Mouse (Mus musculus) MEL (cell line): ENCODE measurements around the gene Plin1. TPM values are rescaled to one million over a fixed set of nuclear protein-coding genes. Genes with fewer than 3 reads are reported as not detected.

ENCODE experiments used
- DNase-seq: peaks from one replicate; pipeline ENCODE4 v3.0.0; 2011; ENCODE audit warnings: low read depth, low spot score
- H3K27ac ChIP-seq: 2 replicates; pipeline ENCODE4 v1.5.1; 2012; ENCODE audit warnings: low read depth, mild to moderate bottlenecking, control low read depth, low read length, moderate library complexity; ENCODE audit not compliant: control insufficient read depth
- H3K27me3 ChIP-seq, 2 experiments: fragments of 150-350 bp in 1 of 2; sonication (generic) in 1 of 2; 2 replicates each; pipeline ENCODE4 v1.6.1; 2012; ENCODE audit warnings: low read length in 2 of 2, mild to moderate bottlenecking in 2 of 2, improper control_type of control experiment in 1 of 2, moderate library complexity in 1 of 2; ENCODE audit not compliant: insufficient read depth in 2 of 2, control insufficient read depth in 1 of 2
- H3K36me3 ChIP-seq, 2 experiments: 2 replicates each; pipeline ENCODE4 v1.6.1; 2012 to 2014; ENCODE audit warnings: low read length in 2 of 2, improper control_type of control experiment in 1 of 2, inconsistent platforms in 1 of 2, mild to moderate bottlenecking in 1 of 2; ENCODE audit not compliant: insufficient read depth in 2 of 2, control insufficient read depth in 1 of 2
- H3K4me1 ChIP-seq, 2 experiments: fragments of 150-350 bp in 1 of 2; sonication (generic) in 1 of 2; 2 replicates each; pipeline ENCODE4 v1.6.1; 2012; ENCODE audit warnings: low read length in 2 of 2, improper control_type of control experiment in 1 of 2, mild to moderate bottlenecking in 1 of 2; ENCODE audit not compliant: insufficient read depth in 2 of 2, control insufficient read depth in 1 of 2
- H3K4me3 ChIP-seq, 2 experiments: fragments of 150-350 bp in 1 of 2; sonication (generic) in 1 of 2; 2 replicates each; pipeline ENCODE4 v1.5.1; 2012; ENCODE audit warnings: low read depth in 2 of 2, low read length in 2 of 2, mild to moderate bottlenecking in 2 of 2, moderate library complexity in 2 of 2, control low read depth in 1 of 2, improper control_type of control experiment in 1 of 2; ENCODE audit not compliant: control insufficient read depth in 1 of 2, insufficient read depth in 1 of 2
- H3K79me2 ChIP-seq: 2 replicates; pipeline ENCODE4 v1.6.1; 2012; ENCODE audit warnings: mild to moderate bottlenecking, low read length, moderate library complexity; ENCODE audit not compliant: control insufficient read depth, poor library complexity, insufficient read depth
- H3K9ac ChIP-seq: 2 replicates; pipeline ENCODE4 v1.6.1; 2012; ENCODE audit warnings: low read depth, mild to moderate bottlenecking, control low read depth, low read length, moderate library complexity; ENCODE audit not compliant: control insufficient read depth, poor library complexity, severe bottlenecking
- H3K9me3 ChIP-seq: fragments of 150-350 bp; sonication (generic); replicated peaks from 2 replicates; pipeline ENCODE4 v1.6.1; 2012; ENCODE audit warnings: mild to moderate bottlenecking, low read length, improper control_type of control experiment, moderate library complexity; ENCODE audit not compliant: insufficient read depth
- BHLHE40 ChIP-seq: IDR thresholded peaks from 2 replicates; pipeline ENCODE4 v1.6.1; 2012; ENCODE audit warnings: low read depth, mild to moderate bottlenecking, inconsistent platforms, low read length, improper control_type of control experiment, borderline replicate concordance
- E2F4 ChIP-seq: IDR thresholded peaks from 2 replicates; pipeline ENCODE4 v1.6.1; 2011; ENCODE audit warnings: low read depth, low read length, improper control_type of control experiment, borderline replicate concordance
- ELF1 ChIP-seq: IDR thresholded peaks from 2 replicates; pipeline ENCODE4 v1.6.1; 2014; ENCODE audit warnings: low read depth, mild to moderate bottlenecking, inconsistent platforms, low read length, improper control_type of control experiment, moderate library complexity
- ETS1 ChIP-seq: IDR thresholded peaks from 2 replicates; pipeline ENCODE4 v1.6.1; 2012; ENCODE audit warnings: low read depth, mild to moderate bottlenecking, inconsistent platforms, low read length, improper control_type of control experiment, moderate library complexity
- GATA1 ChIP-seq: IDR thresholded peaks from 2 replicates; pipeline ENCODE4 v1.6.1; 2011; ENCODE audit warnings: low read depth, low read length, improper control_type of control experiment
- HCFC1 ChIP-seq: IDR thresholded peaks from 2 replicates; pipeline ENCODE4 v1.6.1; 2012; ENCODE audit warnings: low read depth, mild to moderate bottlenecking, inconsistent platforms, low read length, improper control_type of control experiment, moderate library complexity
- JUND ChIP-seq: IDR thresholded peaks from 2 replicates; pipeline ENCODE4 v1.6.1; 2011; ENCODE audit warnings: low read depth, mild to moderate bottlenecking, improper control_type of control experiment, low read length
- KAT2A ChIP-seq: conservative IDR thresholded peaks from 2 replicates; pipeline ENCODE4 v1.6.1; 2012; ENCODE audit warnings: low read depth, low read length, improper control_type of control experiment, inconsistent platforms
- MAFK ChIP-seq: IDR thresholded peaks from 2 replicates; pipeline ENCODE4 v1.6.1; 2011; ENCODE audit warnings: low read depth, mild to moderate bottlenecking, low read length, improper control_type of control experiment, borderline replicate concordance
- MAX ChIP-seq: IDR thresholded peaks from 2 replicates; pipeline ENCODE4 v1.6.1; 2011; ENCODE audit warnings: low read length, improper control_type of control experiment
- MEF2A ChIP-seq: IDR thresholded peaks from 2 replicates; pipeline ENCODE4 v1.6.1; 2014; ENCODE audit warnings: low read depth, mild to moderate bottlenecking, inconsistent platforms, low read length, improper control_type of control experiment; ENCODE audit not compliant: poor library complexity, insufficient replicate concordance, severe bottlenecking; ENCODE audit errors: extremely low read depth
- MXI1 ChIP-seq: IDR thresholded peaks from 2 replicates; pipeline ENCODE4 v1.6.1; 2011; ENCODE audit warnings: mild to moderate bottlenecking, low read depth, low read length, improper control_type of control experiment
- NELFE ChIP-seq: IDR thresholded peaks from 2 replicates; pipeline ENCODE4 v1.6.1; 2011; ENCODE audit warnings: low read depth, low read length, improper control_type of control experiment
- POLR2AphosphoS5 ChIP-seq: IDR thresholded peaks from 2 replicates; pipeline ENCODE4 v1.6.1; 2012; ENCODE audit warnings: low read depth, borderline replicate concordance, mild to moderate bottlenecking, inconsistent platforms, low read length, moderate library complexity, mixed read lengths
- RAD21 ChIP-seq: IDR thresholded peaks from 2 replicates; pipeline ENCODE4 v1.6.1; 2011; ENCODE audit warnings: mild to moderate bottlenecking, low read depth, low read length, improper control_type of control experiment
- RCOR1 ChIP-seq: IDR thresholded peaks from 2 replicates; pipeline ENCODE4 v1.6.1; 2012; ENCODE audit warnings: low read depth, mild to moderate bottlenecking, inconsistent platforms, low read length, improper control_type of control experiment
- SIN3A ChIP-seq: IDR thresholded peaks from 2 replicates; pipeline ENCODE4 v1.6.1; 2012; ENCODE audit warnings: low read length, improper control_type of control experiment, inconsistent platforms
- SMC3 ChIP-seq: IDR thresholded peaks from 2 replicates; pipeline ENCODE4 v1.6.1; 2011; ENCODE audit warnings: low read depth, low read length, improper control_type of control experiment
- TAL1 ChIP-seq: IDR thresholded peaks from 2 replicates; pipeline ENCODE4 v1.6.1; 2012; ENCODE audit warnings: mild to moderate bottlenecking, inconsistent platforms, low read length, moderate library complexity, mixed read lengths
- TCF12 ChIP-seq: IDR thresholded peaks from 2 replicates; pipeline ENCODE4 v1.6.1; 2014; ENCODE audit warnings: low read depth, mild to moderate bottlenecking, inconsistent platforms, low read length, improper control_type of control experiment, moderate library complexity
- USF1 ChIP-seq: IDR thresholded peaks from 2 replicates; pipeline ENCODE4 v1.6.1; 2014; ENCODE audit warnings: low read depth, mild to moderate bottlenecking, inconsistent platforms, low read length, improper control_type of control experiment, moderate library complexity
- USF2 ChIP-seq, 2 experiments: IDR thresholded peaks; 2 replicates each; pipeline ENCODE4 v1.6.1; 2011 to 2012; ENCODE audit warnings: improper control_type of control experiment in 2 of 2, low read length in 2 of 2, borderline replicate concordance in 1 of 2, inconsistent platforms in 1 of 2, low read depth in 1 of 2, mild to moderate bottlenecking in 1 of 2; ENCODE audit not compliant: insufficient read depth in 1 of 2
- ZKSCAN1 ChIP-seq: IDR thresholded peaks from 2 replicates; pipeline ENCODE4 v1.6.1; 2012; ENCODE audit warnings: low read depth, mild to moderate bottlenecking, inconsistent platforms, low read length, improper control_type of control experiment, moderate library complexity
- ZNF384 ChIP-seq: IDR thresholded peaks from 2 replicates; pipeline ENCODE4 v1.6.1; 2012; ENCODE audit warnings: low read depth, mild to moderate bottlenecking, inconsistent platforms, low read length, improper control_type of control experiment
- polyA plus RNA-seq, 2 experiments: library from polyadenylated mRNA; stranded (reverse) in 1 of 2; unstranded in 1 of 2; fragments of >175 nt in 1 of 2; fragments of >200 nt in 1 of 2; gene quantifications; 2 replicates each; pipeline versions ENCODE4 v1.2.1 to v1.2.4; 2012; ENCODE audit warnings: low replicate concordance in 2 of 2, low read depth in 1 of 2; ENCODE audit not compliant: insufficient read length in 2 of 2, insufficient read depth in 1 of 2, missing spikeins in 1 of 2
- total RNA-seq: library from RNA; depleted of rRNA; stranded (reverse); fragments of 300-350 nt; gene quantifications from 2 replicates; pipeline ENCODE4 v1.2.3, GENCODE M21; 2012

The Plin1 gene
- total and polyA plus RNA-seq, 3 experiments = 0.08 to 0.19 TPM; not detected in 1

GRCm38 (mm10) chr7:79710130-79710607 is 22.5 kb downstream of the Plin1 start:
- Histone ChIP-seq H3K36me3 (no peaks in the 10 kb centered on the region; a peak in 1 of 4 replicates), H3K9me3 (no peaks in the 10 kb centered on the region), H3K4me1 (peaks cover 0 to 5% of the 10 kb centered on the region in 2 experiments; a peak in 2 of 4 replicates), H3K27me3 (no peaks in the 10 kb centered on the region), H3K4me3 (no peak overlapping the region), H3K79me2 (peaks cover 1% of the 10 kb centered on the region; the same call in 1 of the 2 replicates), H3K9ac (no peak overlapping the region), H3K27ac (no peak overlapping the region)
- DNase-seq = no peak
- TF ChIP-seq HCFC1 (no peak), RCOR1 (no peak), E2F4 (no peak), TAL1 (no peak), USF1 (no peak), SMC3 (no peak), USF2 (IDR thresholded peaks at IDR 0.05; ENCODE audit: borderline replicate concordance in 1 of 2, insufficient read depth in 1 of 2, low read depth in 1 of 2, low read length in 2 of 2) (no peak), TCF12 (no peak), ZKSCAN1 (no peak), POLR2AphosphoS5 (no peak), ETS1 (no peak), RAD21 (no peak), MAFK (no peak), GATA1 (no peak), ZNF384 (no peak)

- H3K27ac ChIP-seq = no peak overlapping the region
- TF ChIP-seq TCF12 (no peak), SIN3A (no peak), MAFK (no peak), MEF2A (no peak), RAD21 (no peak), BHLHE40 (no peak), JUND (no peak), KAT2A (no peak), ELF1 (no peak), ZNF384 (no peak), ZKSCAN1 (no peak), MXI1 (no peak), MAX (no peak), NELFE (no peak), GATA1 (no peak)
- no peak overlapping the region for H3K4me3 ChIP-seq
- no peaks in the 10 kb centered on the region for H3K4me1 ChIP-seq
- H3K27me3 ChIP-seq = no peaks in the 10 kb centered on the region
- H3K36me3 ChIP-seq = no peaks in the 10 kb centered on the region; a peak in 1 of 4 replicates
- DNase-seq = no peak
- H3K9me3 ChIP-seq = no peaks in the 10 kb centered on the region
- H3K79me2 ChIP-seq = no peaks in the 10 kb centered on the region
- no peak overlapping the region for H3K9ac ChIP-seq
Measured at GRCm38 (mm10) chr7:79705210-79705609, 27.5 kb downstream of the Plin1 start.
